Mouse (Mus musculus) testis, adult 2 months (tissue): ENCODE results near the gene Mitf. TPM values are rescaled to one million over a fixed set of nuclear protein-coding genes. Genes with fewer than 3 reads are reported as not detected.

Source experiments
- H3K27ac ChIP-seq: fragments of 200-500 bp; 2 replicates; pipeline ENCODE4 v1.5.1; 2012; ENCODE audit warnings: low read depth, low read length; ENCODE audit not compliant: control insufficient read depth, insufficient read depth
- H3K27me3 ChIP-seq: fragments of 200-500 bp; 2 replicates; pipeline ENCODE4 v1.6.1; 2012; ENCODE audit warnings: mild to moderate bottlenecking, low read length, moderate library complexity; ENCODE audit not compliant: control insufficient read depth, insufficient read depth
- H3K36me3 ChIP-seq: fragments of 200-500 bp; 2 replicates; pipeline ENCODE4 v1.6.1; 2012; ENCODE audit warnings: mild to moderate bottlenecking, low read length; ENCODE audit not compliant: control insufficient read depth, insufficient read depth
- H3K4me1 ChIP-seq: fragments of 200-500 bp; 2 replicates; pipeline ENCODE4 v1.6.1; 2012; ENCODE audit warnings: low read length; ENCODE audit not compliant: control insufficient read depth, insufficient read depth
- H3K4me3 ChIP-seq: fragments of 200-500 bp; 2 replicates; pipeline ENCODE4 v1.5.1; 2012; ENCODE audit warnings: low read depth, mild to moderate bottlenecking, low read length, moderate library complexity, mixed read lengths; ENCODE audit not compliant: control insufficient read depth
- CTCF ChIP-seq: fragments of 200-500 bp; IDR thresholded peaks from 2 replicates; pipeline ENCODE4 v1.5.1; 2012; ENCODE audit warnings: low read depth, mild to moderate bottlenecking, inconsistent platforms, low read length, moderate library complexity; ENCODE audit not compliant: control insufficient read depth, insufficient read depth, insufficient replicate concordance
- POLR2A ChIP-seq: fragments of 200-500 bp; IDR thresholded peaks from 2 replicates; pipeline ENCODE4 v1.6.1; 2012; ENCODE audit warnings: low read depth, mild to moderate bottlenecking, inconsistent platforms, low read length, moderate library complexity; ENCODE audit not compliant: control insufficient read depth
- polyA plus RNA-seq: library from polyadenylated mRNA; depleted of rRNA; stranded (reverse); fragments of >200 nt; gene quantifications from 2 replicates; pipeline ENCODE4 v1.2.3, GENCODE M21; 2012

The Mitf gene
- polyA plus RNA-seq, 1 experiment, result 0.72 TPM

DNA sequence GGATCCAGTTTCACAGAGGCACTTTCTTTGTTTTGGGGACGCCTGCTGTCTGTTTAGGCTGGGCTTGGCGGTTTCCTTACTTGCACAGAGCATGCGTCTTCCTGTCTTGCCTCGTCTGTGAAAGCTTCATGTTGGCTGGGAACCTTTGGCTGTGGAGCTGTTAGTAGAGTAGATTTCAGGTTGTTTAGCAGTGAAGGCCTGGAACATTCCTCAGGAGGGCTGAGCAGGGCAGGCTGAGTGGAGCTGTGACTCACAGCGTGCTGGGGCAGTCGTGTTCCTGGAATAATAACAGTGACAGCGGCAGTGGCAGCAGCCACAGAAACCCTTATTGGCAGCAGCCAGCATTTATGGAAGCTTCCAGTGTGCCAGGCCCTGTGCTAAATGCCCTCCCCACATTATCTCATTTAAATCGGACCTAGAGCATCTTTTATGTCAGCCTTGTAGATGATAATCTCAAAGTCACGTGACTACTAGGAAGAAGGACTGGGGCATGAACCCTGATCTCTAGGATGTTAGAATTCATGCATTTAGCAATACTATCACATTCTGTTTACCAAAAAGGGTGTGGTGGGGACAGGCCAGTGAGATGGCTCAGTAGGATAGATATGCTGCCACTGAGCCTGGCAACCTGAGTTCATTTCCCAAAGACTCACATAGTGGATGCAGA, 41.5 kb downstream of the Mitf start:
- H3K27ac ChIP-seq, result no peak overlapping the region
- H3K27me3 ChIP-seq, result no peaks in the 10 kb centered on the region
- H3K4me3 ChIP-seq, result no peak overlapping the region
- no peak for TF ChIP-seq POLR2A
- no peak for TF ChIP-seq CTCF
- H3K4me1 ChIP-seq, result no peaks in the 10 kb centered on the region
- no peaks in the 10 kb centered on the region for H3K36me3 ChIP-seq

DNA sequence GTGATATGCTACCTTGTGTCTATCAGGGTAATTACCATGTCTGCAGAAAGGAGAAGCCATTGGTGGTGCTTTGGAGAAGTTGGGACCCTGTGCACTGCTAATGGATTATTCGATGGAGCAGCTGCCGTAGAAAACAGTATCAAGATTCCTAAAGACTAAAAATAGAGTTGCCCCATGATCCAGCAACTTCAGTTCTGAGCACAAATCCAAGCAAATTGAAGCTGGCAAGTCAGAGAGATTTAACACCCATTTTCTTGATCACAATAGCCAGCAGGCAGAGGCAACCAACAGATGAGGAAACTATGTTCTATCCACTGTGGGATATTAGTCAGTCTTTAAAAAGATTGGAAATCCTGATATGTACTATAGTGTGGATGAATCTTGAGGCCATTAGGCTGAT, 47.4 kb downstream of the Mitf start:
- Histone ChIP-seq H3K4me1 (no peaks in the 10 kb centered on the region), H3K27ac (no peak overlapping the region), H3K36me3 (no peaks in the 10 kb centered on the region), H3K4me3 (no peak overlapping the region), H3K27me3 (no peaks in the 10 kb centered on the region)
- no peak for TF ChIP-seq POLR2A
- no peak for TF ChIP-seq CTCF

DNA sequence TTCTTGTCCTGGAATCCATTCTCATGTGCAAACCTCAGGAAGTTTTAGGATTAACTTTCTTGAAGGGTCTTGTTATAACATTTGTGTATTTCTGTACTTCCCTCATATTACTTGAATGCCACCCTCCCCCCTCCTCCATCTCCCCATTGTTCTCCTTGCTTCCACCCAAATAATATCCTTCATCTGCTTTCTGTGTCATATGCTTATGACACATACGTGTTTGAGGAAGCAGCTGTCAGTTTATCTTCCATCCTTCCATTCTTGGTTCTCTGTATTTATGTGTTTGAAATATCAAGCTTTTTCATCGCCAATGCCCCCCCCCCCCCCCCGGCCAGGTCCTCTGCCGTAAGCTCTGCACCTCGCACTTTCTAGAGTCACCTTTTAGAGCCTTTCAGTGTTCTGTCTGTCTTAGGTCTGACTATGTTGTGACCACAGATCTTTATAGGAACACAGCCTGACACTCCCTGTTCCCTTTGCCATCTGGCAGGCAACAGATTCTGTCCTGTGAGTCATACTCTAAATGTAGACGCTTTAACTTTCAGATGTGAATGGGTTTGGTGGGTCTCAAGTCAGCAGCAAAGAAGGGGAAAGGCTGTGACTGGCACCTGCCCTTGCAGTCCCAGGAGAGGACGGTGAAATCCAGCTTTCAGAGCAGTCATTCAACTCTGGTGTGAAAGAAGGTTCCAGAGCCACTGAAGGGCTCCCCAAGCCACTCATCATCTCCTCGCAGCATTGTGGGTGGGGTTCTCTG, 48.7 kb downstream of the Mitf start:
- H3K4me3 ChIP-seq, result no peak overlapping the region
- no peaks in the 10 kb centered on the region for H3K4me1 ChIP-seq
- no peaks in the 10 kb centered on the region for H3K27me3 ChIP-seq
- no peak overlapping the region for H3K27ac ChIP-seq
- TF ChIP-seq POLR2A, result no peak
- TF ChIP-seq CTCF, result no peak
- no peaks in the 10 kb centered on the region for H3K36me3 ChIP-seq

DNA sequence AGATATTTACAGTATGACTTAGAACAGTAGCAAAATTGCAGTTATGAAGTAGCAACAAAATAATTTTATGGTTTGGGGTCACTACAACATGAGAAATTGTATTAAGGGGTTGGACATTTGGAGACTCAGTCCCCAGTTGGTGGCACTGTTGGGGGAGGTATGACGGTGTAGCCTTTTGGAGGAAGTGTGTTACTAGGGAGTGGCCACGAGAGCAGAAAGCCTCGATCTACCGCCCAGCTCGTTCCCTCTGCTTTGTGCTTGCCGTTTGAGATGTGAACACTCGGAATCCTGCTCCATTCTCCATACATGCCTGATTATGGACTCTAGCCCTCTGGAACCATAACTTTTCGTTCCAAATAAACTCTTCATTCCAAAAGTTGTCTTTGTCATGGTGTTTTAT, 49.6 kb downstream of the Mitf start:
- Histone ChIP-seq H3K4me1 (no peaks in the 10 kb centered on the region), H3K27me3 (no peaks in the 10 kb centered on the region), H3K36me3 (no peaks in the 10 kb centered on the region), H3K4me3 (no peak overlapping the region), H3K27ac (no peak overlapping the region)
- no peak for TF ChIP-seq CTCF
- no peak for TF ChIP-seq POLR2A

DNA sequence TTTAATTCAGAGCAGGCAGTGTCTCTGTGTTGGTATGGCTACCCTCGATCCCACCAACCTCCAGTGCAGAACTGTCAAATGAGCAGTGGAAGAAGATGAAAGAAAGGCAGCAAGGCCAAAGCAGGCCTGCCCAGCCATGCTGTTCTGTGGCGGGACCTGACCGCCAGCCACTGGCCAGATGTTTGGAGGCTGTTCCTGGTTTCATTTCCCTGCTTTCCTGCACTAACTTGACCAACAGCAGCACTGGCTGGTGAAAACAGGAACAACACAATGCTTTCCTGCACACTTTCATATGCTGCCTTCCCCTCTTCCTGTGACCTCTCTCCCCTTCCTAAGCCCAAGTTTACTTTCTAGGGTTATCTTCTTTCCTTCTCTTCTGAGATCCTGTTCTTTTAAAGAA, 50.8 kb downstream of the Mitf start:
- Histone ChIP-seq H3K27ac (no peak overlapping the region), H3K4me1 (no peaks in the 10 kb centered on the region), H3K27me3 (no peaks in the 10 kb centered on the region), H3K36me3 (no peaks in the 10 kb centered on the region), H3K4me3 (no peak overlapping the region)
- TF ChIP-seq CTCF, result no peak; the same call in 1 of the 2 replicates
- TF ChIP-seq POLR2A, result no peak

DNA sequence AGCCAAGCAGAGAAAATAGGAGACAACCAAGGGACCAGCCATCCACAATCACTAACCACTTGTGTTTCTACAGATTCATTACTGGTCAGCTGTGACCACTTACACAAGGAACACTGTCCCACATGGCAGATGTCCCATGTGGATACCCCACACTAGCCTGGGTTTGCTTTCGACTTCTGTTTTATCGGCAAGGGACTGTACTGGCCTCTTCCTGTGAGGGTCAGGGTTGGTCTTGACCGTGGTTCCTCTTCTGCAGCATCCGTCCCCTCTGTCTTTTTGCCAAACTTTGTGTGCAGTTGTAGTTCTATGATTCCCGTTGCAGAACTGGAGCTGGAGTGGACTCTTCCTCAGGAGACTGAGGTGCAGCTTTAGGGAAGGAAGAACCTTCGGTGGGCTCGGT, 59.7 kb downstream of the Mitf start:
- no peak overlapping the region for H3K27ac ChIP-seq
- H3K4me3 ChIP-seq, result no peak overlapping the region
- H3K4me1 ChIP-seq, result no peaks in the 10 kb centered on the region
- no peaks in the 10 kb centered on the region for H3K36me3 ChIP-seq
- TF ChIP-seq POLR2A (no peak), CTCF (no peak)
- H3K27me3 ChIP-seq, result no peaks in the 10 kb centered on the region

DNA sequence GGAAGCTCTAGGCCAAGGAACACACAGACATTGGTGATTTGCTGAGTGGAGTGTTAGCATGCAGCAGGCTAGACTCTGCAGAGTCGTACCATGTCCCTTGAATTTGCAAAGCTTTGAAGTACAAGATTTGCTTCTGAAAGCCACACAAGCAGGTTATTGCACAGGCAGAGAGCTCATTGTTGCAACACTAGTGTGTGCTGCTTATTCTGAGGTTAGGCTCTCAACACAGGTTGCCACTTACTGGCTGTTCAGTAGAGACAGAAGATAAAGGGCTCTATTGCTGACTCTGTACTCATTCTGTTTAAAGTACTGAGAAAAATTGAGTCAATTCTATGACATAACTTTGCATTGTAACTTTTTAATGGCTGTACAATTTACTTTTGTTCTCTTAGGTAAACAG, 61.2 kb downstream of the Mitf start:
- no peak for TF ChIP-seq CTCF

DNA sequence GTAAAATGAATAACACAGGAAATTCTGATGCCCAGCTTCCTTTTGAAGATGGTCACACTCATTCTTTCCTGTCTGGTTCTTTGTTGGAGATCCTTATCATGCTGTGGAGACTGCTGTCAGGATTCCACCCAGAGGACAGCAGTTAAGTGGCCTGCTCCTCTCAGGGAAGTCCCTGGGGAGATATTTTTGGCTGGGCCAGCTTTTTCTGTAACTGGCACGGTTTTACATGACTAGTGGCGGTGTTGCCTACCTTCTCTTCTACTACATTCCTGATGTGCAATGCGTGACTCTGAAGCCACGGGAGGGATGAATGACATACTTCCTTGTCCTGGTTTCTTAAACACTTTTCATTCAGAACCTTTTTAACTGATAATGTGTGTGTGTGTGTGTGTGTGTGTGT, 63.1 kb downstream of the Mitf start:
- TF ChIP-seq POLR2A (no peak), CTCF (no peak)
- H3K4me3 ChIP-seq, result no peak overlapping the region
- H3K27ac ChIP-seq, result no peak overlapping the region

More for the DNA sequence above, 61.2 kb downstream of the Mitf start:
- H3K4me1 ChIP-seq, result no peaks in the 10 kb centered on the region
- no peaks in the 10 kb centered on the region for H3K27me3 ChIP-seq
- H3K27ac ChIP-seq, result no peak overlapping the region
- no peak overlapping the region for H3K4me3 ChIP-seq
- no peaks in the 10 kb centered on the region for H3K36me3 ChIP-seq

More for the DNA sequence above, 63.1 kb downstream of the Mitf start:
- Histone ChIP-seq H3K4me1 (no peaks in the 10 kb centered on the region), H3K27me3 (no peaks in the 10 kb centered on the region), H3K36me3 (no peaks in the 10 kb centered on the region)
